Comparison of ENCODE assay signal across 8 mouse cellular contexts in the genomic region with DNA sequence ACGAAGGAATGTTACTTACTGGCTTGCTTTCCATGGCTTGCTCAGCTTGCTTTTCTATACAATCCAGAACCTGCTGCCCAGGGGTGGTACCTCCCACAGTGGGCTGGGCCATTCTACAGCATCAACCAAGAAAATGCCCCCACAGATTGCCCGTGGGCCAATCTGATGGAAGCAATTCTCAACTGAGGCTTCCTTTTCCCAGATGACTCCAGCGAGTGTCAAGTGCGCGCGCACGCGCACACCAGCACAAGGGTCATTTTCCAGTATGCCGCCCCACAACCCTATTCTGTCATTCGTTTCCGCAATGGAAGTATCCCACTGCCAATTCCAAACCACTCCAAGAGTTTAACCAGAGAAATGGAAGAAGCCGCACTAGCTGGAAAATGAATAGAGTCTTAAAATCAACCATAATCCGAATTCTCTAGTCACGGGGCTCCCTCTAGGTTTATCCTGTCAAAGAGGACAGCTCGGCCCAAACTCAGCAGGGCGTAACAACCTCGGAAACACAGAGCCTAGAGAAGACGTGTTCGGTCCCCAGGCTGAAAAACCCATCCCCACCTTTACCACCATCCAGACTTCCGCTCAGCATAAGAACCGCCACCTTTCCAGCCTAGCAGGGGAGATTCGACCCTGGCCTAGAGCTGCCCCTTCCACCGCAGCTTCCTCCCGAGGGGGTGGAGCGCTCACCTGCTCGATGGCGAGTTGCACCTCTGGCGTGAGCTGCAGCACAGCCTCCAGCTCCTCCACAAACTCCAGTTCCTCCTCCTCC. TPM values are rescaled to one million over a fixed set of nuclear protein-coding genes. Genes with fewer than 3 reads are reported as not detected.
A peak's percentile ranks its signal among the peaks of the same experiment; 100 is the strongest.
DNase-seq lines count a peak whose midpoint lies in the region; ATAC-seq and TF ChIP-seq lines count a peak whose summit lies in the region.

No protein-coding gene starts in this region.

- no peak for TF ChIP-seq RAD21 in CH12.LX (IDR thresholded peaks at IDR 0.05; ENCODE audit: low read depth, low read length)

- DNase-seq in CH12.LX (ENCODE audit: extremely low read depth): peak; percentile 72
- DNase-seq in adrenal gland, adult 2 months: peak; percentile 47
- peak; percentile 30 for DNase-seq in heart, postnatal 4 days
- DNase-seq in layer of hippocampus, adult 9-11 months: peak; percentile 61
- peak; percentile 15 for DNase-seq in lung, postnatal 14 days
- peak; percentile 52 to 55 for DNase-seq in right cerebral cortex, adult 2 months (ENCODE audit: low spot score in 2 of 2)
- DNase-seq in gastrocnemius, postnatal 36 days: no peak

- peaks cover 16 to 49% of the 10 kb centered on the region in 2 experiments for H3K36me3 ChIP-seq in CH12.LX (replicated peaks in 1 of 2; ENCODE audit: control insufficient read depth in 1 of 2, insufficient read depth in 1 of 2, low read length in 1 of 2)
- H3K36me3 ChIP-seq in embryonic facial prominence, embryonic 12.5 days: peaks cover 2% of the 10 kb centered on the region; the same call in 1 of the 2 replicates

- peak overlapping the region; percentile 73 for H3K4me2 ChIP-seq in CH12.LX (ENCODE audit: insufficient read depth, low read depth, poor library complexity, severe bottlenecking)
- peak overlapping the region; percentile 93 for H3K4me2 ChIP-seq in embryonic facial prominence, embryonic 12.5 days (replicated peaks)

- peak overlapping the region; percentile 44 for H3K9ac ChIP-seq in CH12.LX (ENCODE audit: insufficient read depth, low read depth)
- peak overlapping the region; percentile 61 for H3K9ac ChIP-seq in embryonic facial prominence, embryonic 12.5 days

- H3K9me3 ChIP-seq in CH12.LX (replicated peaks; ENCODE audit: low read length): no peaks in the 10 kb centered on the region
- H3K9me3 ChIP-seq in embryonic facial prominence, embryonic 12.5 days: no peaks in the 10 kb centered on the region

- 1% methylated on average over 28 of the region's 28 CpGs for WGBS in embryonic facial prominence, embryonic 12.5 days

- H3K27ac ChIP-seq in CH12.LX (ENCODE audit: insufficient read depth, low read depth): peak overlapping the region; percentile 43
- no peak overlapping the region for H3K27ac ChIP-seq in embryonic facial prominence, embryonic 12.5 days

- intact Hi-C loops in gastrocnemius, postnatal 36 days (cut with DNase I): no loop called here

- no peak for TF ChIP-seq POLR2A in CH12.LX (IDR thresholded peaks at IDR 0.05; ENCODE audit: low read depth, low read length)

- H3K27me3 ChIP-seq in CH12.LX (replicated peaks): no peaks in the 10 kb centered on the region
- no peaks in the 10 kb centered on the region for H3K27me3 ChIP-seq in embryonic facial prominence, embryonic 12.5 days

- peaks cover 0 to 26% of the 10 kb centered on the region in 2 experiments; a peak in 3 of 4 replicates for H3K4me1 ChIP-seq in CH12.LX (ENCODE audit: control insufficient read depth in 1 of 2, insufficient read depth in 2 of 2)
- peaks cover 8% of the 10 kb centered on the region for H3K4me1 ChIP-seq in embryonic facial prominence, embryonic 12.5 days

- peak; percentile 65; the same call in 1 of the 2 replicates for ATAC-seq in embryonic facial prominence, embryonic 12.5 days (ENCODE audit: insufficient number of reproducible peaks, insufficient read depth, low FRiP score, low TSS enrichment)

- H3K4me3 ChIP-seq in CH12.LX (replicated peaks in 1 of 3; ENCODE audit: low read depth in 2 of 3, low read length in 2 of 3, poor library complexity in 1 of 3): peak overlapping the region; percentile 66 to 90 (median 86)
- peak overlapping the region; percentile 75 for H3K4me3 ChIP-seq in embryonic facial prominence, embryonic 12.5 days

- H3K79me2 ChIP-seq in CH12.LX (replicated peaks; ENCODE audit: control insufficient read depth, extremely low read depth, insufficient read depth, poor library complexity, severe bottlenecking): peaks cover 24% of the 10 kb centered on the region

- in situ Hi-C loops in CH12.LX (cut with MboI; ENCODE audit: low pct_ligation_motif_present, low pct_unique_long_range_greater_than_20kb, low sequenced_read_pairs): no loop called here

- TF ChIP-seq CTCF in CH12.LX (conservative IDR thresholded peaks at IDR 0.05 in 1 of 2, IDR thresholded peaks at IDR 0.05 in 1 of 2; ENCODE audit: low read depth in 2 of 2, low read length in 2 of 2): no peak

- TF ChIP-seq EP300 in CH12.LX (IDR thresholded peaks at IDR 0.05; ENCODE audit: low read length): no peak

- dilution Hi-C loops in CH12.LX (cut with MboI; ENCODE audit: extremely low pct_ligation_motif_present, extremely low pct_unique_long_range_greater_than_20kb, low sequenced_read_pairs): no loop called here

TF ChIP-seq in CH12.LX, 34 proteins besides CTCF, POLR2A, EP300 and RAD21:
- TF ChIP-seq USF2 (conservative IDR thresholded peaks at IDR 0.05; ENCODE audit: low read depth, low read length) (no peak), MXI1 (IDR thresholded peaks at IDR 0.05; ENCODE audit: low read depth, low read length) (no peak; the same call in 1 of the 2 replicates), E2F4 (IDR thresholded peaks at IDR 0.05; ENCODE audit: insufficient replicate concordance, low read depth, low read length) (no peak), GABPA (IDR thresholded peaks at IDR 0.05; ENCODE audit: insufficient replicate concordance, low read depth, low read length) (no peak), TBP (conservative IDR thresholded peaks at IDR 0.05; ENCODE audit: low read depth, low read length) (no peak), NELFE (IDR thresholded peaks at IDR 0.05; ENCODE audit: low read depth, low read length) (no peak), NRF1 (IDR thresholded peaks at IDR 0.05; ENCODE audit: low read depth, low read length) (peak; percentile 87)

RNA-seq across cellular contexts. Expression of a gene that starts 0.5 kb away (rescaled TPM):
- total RNA-seq in CH12.LX (2012; rRNA removed) (56.1 and 63.4 TPM in 2 replicates), CH12.LX (2014; rRNA removed) (55.1 and 62.2 TPM in 2 replicates)
- polyA plus RNA-seq in CH12.LX (2012; ENCODE audit: insufficient read length, low read depth): 68.8 and 70.7 TPM in 2 replicates
- 10 to 100 TPM; 51.6 to 61.2 TPM for total RNA-seq in adrenal gland, adult 2 months (2021)
- 12.9 and 20.2 TPM in 2 replicates for polyA plus RNA-seq in adrenal gland, adult 2 months (2012; rRNA removed)
- polyA plus RNA-seq in embryonic facial prominence, embryonic 12.5 days (2016; fragmentation: Nextera tagmentation; extraction: Ambion mirVana): 44.1 and 45.9 TPM in 2 replicates
- total RNA-seq in heart, postnatal 4 days (2021): 10 to 100 TPM; 30.8 to 31.4 TPM
- total RNA-seq in gastrocnemius, postnatal 36 days (2021): 10 to 100 TPM; 20.2 TPM

RNA-seq across cellular contexts. Expression of a gene that starts 0.6 kb away (rescaled TPM):
- 10.2 and 12.3 TPM in 2 replicates for total RNA-seq in CH12.LX (2012; rRNA removed)
- total RNA-seq in CH12.LX (2014; rRNA removed): 5.8 and 7.0 TPM in 2 replicates
- 3.4 and 3.9 TPM in 2 replicates for polyA plus RNA-seq in CH12.LX (2012; ENCODE audit: insufficient read length, low read depth)
- total RNA-seq in adrenal gland, adult 2 months (2021): 1 to 10 TPM; 5.6 to 5.8 TPM
- polyA plus RNA-seq in adrenal gland, adult 2 months (2012; rRNA removed): 7.3 and 9.8 TPM in 2 replicates
- 26.8 and 27.5 TPM in 2 replicates for polyA plus RNA-seq in embryonic facial prominence, embryonic 12.5 days (2016; fragmentation: Nextera tagmentation; extraction: Ambion mirVana)
- 10 to 100 TPM in 1 of 2 experiments, 1 to 10 TPM in 1; 9.0 to 10.6 TPM for total RNA-seq in heart, postnatal 4 days (2021)
- 1 to 10 TPM; 1.8 TPM for total RNA-seq in gastrocnemius, postnatal 36 days (2021)

RNA-seq across cellular contexts. Expression of a gene that starts 38.5 kb away (rescaled TPM):
- 0.97 and 1.6 TPM in 2 replicates for total RNA-seq in CH12.LX (2012; rRNA removed)
- 1.3 and 1.4 TPM in 2 replicates for total RNA-seq in CH12.LX (2014; rRNA removed)
- 1.5 TPM in 1 of 2 replicates, not detected in the other for polyA plus RNA-seq in CH12.LX (2012; ENCODE audit: insufficient read length, low read depth)
- under 1 TPM; 0.72 to 0.73 TPM for total RNA-seq in adrenal gland, adult 2 months (2021)
- polyA plus RNA-seq in adrenal gland, adult 2 months (2012; rRNA removed): 0.97 TPM in 1 of 2 replicates, not detected in the other
- polyA plus RNA-seq in embryonic facial prominence, embryonic 12.5 days (2016; fragmentation: Nextera tagmentation; extraction: Ambion mirVana): 0.72 and 0.87 TPM in 2 replicates
- under 1 TPM in 1 of 2 experiments, not detected in 1; 0.50 TPM for total RNA-seq in heart, postnatal 4 days (2021)
- total RNA-seq in gastrocnemius, postnatal 36 days (2021): not detected

RNA-seq across cellular contexts. Expression of a gene that starts 38.6 kb away (rescaled TPM):
- total RNA-seq in CH12.LX (2012; rRNA removed): 41.3 and 57.2 TPM in 2 replicates
- total RNA-seq in CH12.LX (2014; rRNA removed): 44.4 and 51.6 TPM in 2 replicates
- polyA plus RNA-seq in CH12.LX (2012; ENCODE audit: insufficient read length, low read depth): 34.2 and 46.5 TPM in 2 replicates
- 1 to 10 TPM; 5.4 to 9.1 TPM for total RNA-seq in adrenal gland, adult 2 months (2021)
- 4.5 and 5.9 TPM in 2 replicates for polyA plus RNA-seq in adrenal gland, adult 2 months (2012; rRNA removed)
- polyA plus RNA-seq in embryonic facial prominence, embryonic 12.5 days (2016; fragmentation: Nextera tagmentation; extraction: Ambion mirVana): 34.5 TPM in 2 replicates
- total RNA-seq in heart, postnatal 4 days (2021): 1 to 10 TPM; 5.3 to 6.6 TPM
- 1 to 10 TPM; 1.6 to 4.0 TPM for total RNA-seq in gastrocnemius, postnatal 36 days (2021)

Comparison
In these comparisons a context has a peak if more than half of its experiments do, and no peak if none do; other contexts are left out.
1. DNase-seq: peak in CH12.LX (single experiment), adrenal gland, adult 2 months (single experiment), heart, postnatal 4 days (single experiment), layer of hippocampus, adult 9-11 months (single experiment), lung, postnatal 14 days (single experiment) and right cerebral cortex, adult 2 months (2 of 2); none in gastrocnemius, postnatal 36 days (0 of 2).